Mouse (Mus musculus) limb, embryonic 13.5 days (tissue): ENCODE measurements at regions not wholly inside any gene's neighbourhood (a gene's known extent, or its start where the extent isn't known, plus 50 kb on each side); places are given as distances from the start of the nearest gene placed in this dataset.

ENCODE experiments used
- ATAC-seq: fragments of 200-750 bp; cut with Nextera tagmentation; 2 replicates; pipeline ENCODE4 v1.8.0; 2017; ENCODE audit warnings: low read depth, moderate number of reproducible peaks, moderate TSS enrichment; ENCODE audit not compliant: low FRiP score
- H3K27ac ChIP-seq: fragments of 300-500 bp; sonication (generic); 2 replicates; pipeline ENCODE4 v1.5.1; 2015; ENCODE audit warnings: inconsistent platforms, mild to moderate bottlenecking, moderate library complexity
- H3K27me3 ChIP-seq: fragments of 300-500 bp; sonication (generic); 2 replicates; pipeline ENCODE4 v1.6.1; 2015; ENCODE audit warnings: mild to moderate bottlenecking, inconsistent platforms
- H3K36me3 ChIP-seq: fragments of 300-500 bp; sonication (generic); 2 replicates; pipeline ENCODE4 v1.6.1; 2015; ENCODE audit warnings: inconsistent platforms, mild to moderate bottlenecking, moderate library complexity
- H3K4me1 ChIP-seq: fragments of 300-500 bp; sonication (generic); 2 replicates; pipeline ENCODE4 v1.6.1; 2015; ENCODE audit warnings: inconsistent platforms
- H3K4me2 ChIP-seq: fragments of 300-500 bp; sonication (generic); replicated peaks from 2 replicates; pipeline ENCODE4 v1.6.1; 2015; ENCODE audit warnings: inconsistent platforms, mild to moderate bottlenecking, moderate library complexity
- H3K4me3 ChIP-seq: fragments of 300-500 bp; sonication (generic); 2 replicates; pipeline ENCODE4 v1.5.1; 2015; ENCODE audit warnings: moderate library complexity, mild to moderate bottlenecking, inconsistent platforms
- H3K9ac ChIP-seq: fragments of 300-500 bp; sonication (generic); 2 replicates; pipeline ENCODE4 v1.6.1; 2015; ENCODE audit warnings: mild to moderate bottlenecking, inconsistent platforms
- H3K9me3 ChIP-seq: fragments of 300-500 bp; sonication (generic); 2 replicates; pipeline ENCODE4 v1.6.1; 2016; ENCODE audit warnings: inconsistent platforms
- WGBS: fragments of 180-500 bp; shearing (Covaris S2); methylation state at CpG from one replicate; pipeline ENCODE4 v1.1.7; 2015; 5-methylcytosine and 5-hydroxymethylcytosine counted together

GRCm38 (mm10) chr4:99516883-99517282 lies 139.2 kb upstream of the Foxd3 start:
- 80% methylated on average over 3 of the region's 3 CpGs for WGBS
- no peak overlapping the region for H3K27ac ChIP-seq
- no peak overlapping the region for H3K9ac ChIP-seq
- no peak overlapping the region for H3K4me2 ChIP-seq
- ATAC-seq = no peak
- no peaks in the 10 kb centered on the region for H3K9me3 ChIP-seq
- H3K27me3 ChIP-seq = no peaks in the 10 kb centered on the region
- no peaks in the 10 kb centered on the region for H3K4me1 ChIP-seq
- H3K36me3 ChIP-seq = no peaks in the 10 kb centered on the region
- H3K4me3 ChIP-seq = no peak overlapping the region

GRCm38 (mm10) chr4:99527441-99527840 lies 128.7 kb upstream of the Foxd3 start:
- H3K9me3 ChIP-seq = no peaks in the 10 kb centered on the region
- peaks cover 2% of the 10 kb centered on the region; the same call in 1 of the 2 replicates for H3K27me3 ChIP-seq
- no peak overlapping the region for H3K27ac ChIP-seq
- H3K4me2 ChIP-seq = no peak overlapping the region
- H3K4me1 ChIP-seq = no peaks in the 10 kb centered on the region
- H3K36me3 ChIP-seq = no peaks in the 10 kb centered on the region
- H3K9ac ChIP-seq = no peak overlapping the region
- no peak overlapping the region for H3K4me3 ChIP-seq
- ATAC-seq = no peak
- 92% methylated on average over 12 of the region's 12 CpGs for WGBS

- no peak overlapping the region for H3K4me3 ChIP-seq
- no peaks in the 10 kb centered on the region for H3K36me3 ChIP-seq
- no peak for ATAC-seq
- H3K9ac ChIP-seq = no peak overlapping the region
- no peak overlapping the region for H3K4me2 ChIP-seq
- no peaks in the 10 kb centered on the region for H3K4me1 ChIP-seq
- WGBS = 61% methylated on average over 6 of the region's 6 CpGs
- no peak overlapping the region for H3K27ac ChIP-seq
- peaks cover 24% of the 10 kb centered on the region for H3K27me3 ChIP-seq
- peaks cover 5% of the 10 kb centered on the region; the same call in 1 of the 2 replicates for H3K9me3 ChIP-seq
These were observed 112.1 kb upstream of the Foxd3 start for GRCm38 (mm10) chr4:99544014-99544413.

GRCm38 (mm10) chr4:99545742-99546141 lies 110.4 kb upstream of the Foxd3 start:
- Histone ChIP-seq H3K27me3 (peaks cover 32% of the 10 kb centered on the region), H3K4me3 (no peak overlapping the region), H3K9ac (no peak overlapping the region), H3K9me3 (peaks cover 5% of the 10 kb centered on the region; the same call in 1 of the 2 replicates), H3K4me2 (no peak overlapping the region), H3K27ac (no peak overlapping the region), H3K36me3 (no peaks in the 10 kb centered on the region), H3K4me1 (no peaks in the 10 kb centered on the region)
- no peak for ATAC-seq
- 19% methylated on average over 3 of the region's 3 CpGs for WGBS

- H3K4me2 ChIP-seq = no peak overlapping the region
- 0 out of 2 replicates have a peak, but pooled peaks cover 4% of the 10 kb centered on the region for H3K4me1 ChIP-seq
- H3K9me3 ChIP-seq = no peaks in the 10 kb centered on the region
- H3K9ac ChIP-seq = no peak overlapping the region
- no peaks in the 10 kb centered on the region for H3K36me3 ChIP-seq
- H3K27ac ChIP-seq = no peak overlapping the region
- ATAC-seq = no peak
- H3K4me3 ChIP-seq = no peak overlapping the region
- H3K27me3 ChIP-seq = peaks cover 53% of the 10 kb centered on the region
- WGBS = 53% methylated on average over 5 of the region's 5 CpGs
These were observed 98.1 kb upstream of the Foxd3 start for GRCm38 (mm10) chr4:99557963-99558362.

GRCm38 (mm10) chr4:99560604-99561003 lies 95.5 kb upstream of the Foxd3 start:
- Histone ChIP-seq H3K4me1 (0 out of 2 replicates have a peak, but pooled peaks cover 5% of the 10 kb centered on the region), H3K4me3 (no peak overlapping the region), H3K36me3 (no peaks in the 10 kb centered on the region), H3K4me2 (no peak overlapping the region), H3K9ac (no peak overlapping the region), H3K27me3 (peaks cover 57% of the 10 kb centered on the region), H3K9me3 (no peaks in the 10 kb centered on the region), H3K27ac (no peak overlapping the region)
- no peak for ATAC-seq
- 30% methylated on average over 8 of the region's 8 CpGs for WGBS

GRCm38 (mm10) chr4:99561506-99561937 lies 94.6 kb upstream of the Foxd3 start:
- no peaks in the 10 kb centered on the region for H3K9me3 ChIP-seq
- no peak overlapping the region for H3K9ac ChIP-seq
- 0 out of 2 replicates have a peak, but pooled peaks cover 5% of the 10 kb centered on the region for H3K4me1 ChIP-seq
- H3K4me3 ChIP-seq = no peak overlapping the region
- H3K4me2 ChIP-seq = no peak overlapping the region
- no peak overlapping the region for H3K27ac ChIP-seq
- peaks cover 57% of the 10 kb centered on the region for H3K27me3 ChIP-seq
- ATAC-seq = no peak
- no peaks in the 10 kb centered on the region for H3K36me3 ChIP-seq
- 8% methylated on average over 6 of the region's 6 CpGs for WGBS

- no peak for ATAC-seq
- WGBS = 92% methylated on average over 9 of the region's 9 CpGs
- peaks cover 32% of the 10 kb centered on the region for H3K27me3 ChIP-seq
- no peak overlapping the region for H3K9ac ChIP-seq
- 0 out of 2 replicates have a peak, but pooled peaks cover 5% of the 10 kb centered on the region for H3K4me1 ChIP-seq
- H3K9me3 ChIP-seq = peaks cover 7% of the 10 kb centered on the region; the same call in 1 of the 2 replicates
- no peak overlapping the region for H3K4me3 ChIP-seq
- H3K27ac ChIP-seq = no peak overlapping the region
- H3K36me3 ChIP-seq = no peaks in the 10 kb centered on the region
- H3K4me2 ChIP-seq = no peak overlapping the region
These were observed 90.7 kb upstream of the Foxd3 start for GRCm38 (mm10) chr4:99565401-99565800.

GRCm38 (mm10) chr4:99572841-99573642 lies 83.1 kb upstream of the Foxd3 start:
- H3K9ac ChIP-seq = peak overlapping the region; percentile 46; the same call in 1 of the 2 replicates
- H3K27ac ChIP-seq = no peak overlapping the region
- H3K9me3 ChIP-seq = peaks cover 7% of the 10 kb centered on the region; the same call in 1 of the 2 replicates
- ATAC-seq = no peak
- H3K36me3 ChIP-seq = no peaks in the 10 kb centered on the region
- peak overlapping the region; percentile 76 for H3K4me2 ChIP-seq
- WGBS = 2% methylated on average over 33 of the region's 33 CpGs
- peak overlapping the region; percentile 40 for H3K4me3 ChIP-seq
- H3K27me3 ChIP-seq = peaks cover 32% of the 10 kb centered on the region
- peaks cover 12% of the 10 kb centered on the region for H3K4me1 ChIP-seq

GRCm38 (mm10) chr4:99574021-99574531 lies 82.0 kb upstream of the Foxd3 start:
- H3K4me1 ChIP-seq = peaks cover 12% of the 10 kb centered on the region
- no peak overlapping the region for H3K27ac ChIP-seq
- no peak for ATAC-seq
- H3K9ac ChIP-seq = no peak overlapping the region
- WGBS = 40% methylated on average over 11 of the region's 11 CpGs
- no peak overlapping the region for H3K4me2 ChIP-seq
- H3K27me3 ChIP-seq = peaks cover 32% of the 10 kb centered on the region
- no peaks in the 10 kb centered on the region for H3K9me3 ChIP-seq
- H3K4me3 ChIP-seq = no peak overlapping the region
- H3K36me3 ChIP-seq = no peaks in the 10 kb centered on the region

- no peaks in the 10 kb centered on the region for H3K36me3 ChIP-seq
- 32% methylated on average over 4 of the region's 4 CpGs for WGBS
- H3K27ac ChIP-seq = no peak overlapping the region
- H3K27me3 ChIP-seq = peaks cover 32% of the 10 kb centered on the region
- peaks cover 12% of the 10 kb centered on the region for H3K4me1 ChIP-seq
- H3K4me2 ChIP-seq = no peak overlapping the region
- no peak for ATAC-seq
- H3K4me3 ChIP-seq = no peak overlapping the region
- no peak overlapping the region for H3K9ac ChIP-seq
- no peaks in the 10 kb centered on the region for H3K9me3 ChIP-seq
These were observed 81.1 kb upstream of the Foxd3 start for GRCm38 (mm10) chr4:99574984-99575383.

- no peak for ATAC-seq
- no peaks in the 10 kb centered on the region for H3K9me3 ChIP-seq
- H3K4me3 ChIP-seq = no peak overlapping the region
- WGBS = 50% methylated on average over 5 of the region's 5 CpGs
- H3K36me3 ChIP-seq = no peaks in the 10 kb centered on the region
- H3K4me1 ChIP-seq = 0 out of 2 replicates have a peak, but pooled peaks cover 2% of the 10 kb centered on the region
- no peaks in the 10 kb centered on the region for H3K27me3 ChIP-seq
- no peak overlapping the region for H3K27ac ChIP-seq
- no peak overlapping the region for H3K9ac ChIP-seq
- H3K4me2 ChIP-seq = no peak overlapping the region
These were observed 58.3 kb upstream of the Foxd3 start for GRCm38 (mm10) chr4:99597781-99598180.
